Mouse (Mus musculus) spleen, adult 2 months (tissue): ENCODE results near the gene Zfp719. TPM values are rescaled to one million over a fixed set of nuclear protein-coding genes. Genes with fewer than 3 reads are reported as not detected.

Source experiments
- DNase-seq, 2 experiments: peaks; one replicate each; pipeline versions ENCODE4 v3.0.0 to v3.0.0-alpha.2; 2012 to 2021; ENCODE audit warnings: low spot score in 2 of 2, low read depth in 1 of 2
- H3K27ac ChIP-seq: fragments of 200-500 bp; 2 replicates; pipeline ENCODE4 v1.5.1; 2012; ENCODE audit warnings: low read length, inconsistent platforms; ENCODE audit not compliant: insufficient read depth
- H3K27me3 ChIP-seq: fragments of 200-500 bp; 2 replicates; pipeline ENCODE4 v1.6.1; 2012; ENCODE audit warnings: mild to moderate bottlenecking, moderate library complexity, low read length, inconsistent platforms; ENCODE audit not compliant: control insufficient read depth, insufficient read depth
- H3K36me3 ChIP-seq: fragments of 200-500 bp; 2 replicates; pipeline ENCODE4 v1.6.1; 2012; ENCODE audit warnings: mild to moderate bottlenecking, low read length, inconsistent platforms; ENCODE audit not compliant: control insufficient read depth, insufficient read depth
- H3K4me1 ChIP-seq: fragments of 200-500 bp; 2 replicates; pipeline ENCODE4 v1.6.1; 2011; ENCODE audit warnings: inconsistent platforms; ENCODE audit not compliant: control insufficient read depth, insufficient read depth, insufficient read length
- H3K4me3 ChIP-seq: fragments of 200-500 bp; 2 replicates; pipeline ENCODE4 v1.5.1; 2011; ENCODE audit warnings: mild to moderate bottlenecking, inconsistent platforms; ENCODE audit not compliant: insufficient read depth, insufficient read length; ENCODE audit errors: extremely low read depth
- CTCF ChIP-seq: fragments of 200-500 bp; IDR thresholded peaks from 2 replicates; pipeline ENCODE4 v1.5.1; 2011; ENCODE audit warnings: mild to moderate bottlenecking, inconsistent platforms; ENCODE audit not compliant: insufficient read depth, insufficient read length, insufficient replicate concordance; ENCODE audit errors: extremely low read depth
- POLR2A ChIP-seq: fragments of 200-500 bp; IDR thresholded peaks from 2 replicates; pipeline ENCODE4 v1.6.1; 2011; ENCODE audit warnings: low read depth, low read length, inconsistent platforms
- WGBS: fragments of 180-500 bp; shearing (Covaris S2); methylation state at CpG from one replicate; pipeline ENCODE4 v1.1.7; 2018; 5-methylcytosine and 5-hydroxymethylcytosine counted together
- polyA plus RNA-seq: library from polyadenylated mRNA; depleted of rRNA; stranded (reverse); fragments of >200 nt; gene quantifications from 2 replicates; pipeline ENCODE4 v1.2.3, GENCODE M21; 2012

The Zfp719 gene
- polyA plus RNA-seq, 1 experiment: 0.78 TPM

GRCm38 (mm10) chr7:43547666-43548065, 31.7 kb upstream of the Zfp719 start:
- no peak overlapping the region for H3K4me3 ChIP-seq
- no peak overlapping the region for H3K27ac ChIP-seq
- no peaks in the 10 kb centered on the region for H3K36me3 ChIP-seq
- no peaks in the 10 kb centered on the region; the same call in 1 of the 2 replicates for H3K4me1 ChIP-seq
- WGBS: 68% methylated on average over 5 of the region's 5 CpGs
- no peak for TF ChIP-seq POLR2A
- no peak for TF ChIP-seq CTCF
- H3K27me3 ChIP-seq: no peaks in the 10 kb centered on the region
- DNase-seq: no peak

DNA sequence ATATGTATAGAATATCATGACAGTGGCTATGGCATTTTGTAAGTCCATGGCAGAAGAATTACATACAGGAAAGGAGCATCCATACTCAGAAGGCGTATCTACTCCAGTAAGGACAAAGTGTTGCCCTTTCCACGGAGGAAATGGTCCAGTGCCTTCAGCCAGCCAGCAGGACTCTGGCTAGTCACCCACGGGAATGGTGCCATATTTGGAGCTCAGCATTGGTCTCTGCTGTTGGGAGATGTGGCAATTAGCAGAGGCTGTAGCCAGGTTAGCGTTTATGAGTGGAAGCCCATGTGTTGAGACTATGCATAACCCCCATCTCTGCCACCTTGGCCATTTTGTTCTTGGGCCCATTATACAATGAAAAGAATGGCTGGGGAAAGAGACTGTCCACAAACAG, 31.2 kb upstream of the Zfp719 start:
- Histone ChIP-seq H3K4me1 (no peaks in the 10 kb centered on the region; the same call in 1 of the 2 replicates), H3K27ac (no peak overlapping the region), H3K36me3 (no peaks in the 10 kb centered on the region), H3K27me3 (no peaks in the 10 kb centered on the region), H3K4me3 (no peak overlapping the region)
- 89% methylated on average over 4 of the region's 4 CpGs for WGBS
- DNase-seq: no peak
- TF ChIP-seq POLR2A: no peak
- no peak for TF ChIP-seq CTCF

DNA sequence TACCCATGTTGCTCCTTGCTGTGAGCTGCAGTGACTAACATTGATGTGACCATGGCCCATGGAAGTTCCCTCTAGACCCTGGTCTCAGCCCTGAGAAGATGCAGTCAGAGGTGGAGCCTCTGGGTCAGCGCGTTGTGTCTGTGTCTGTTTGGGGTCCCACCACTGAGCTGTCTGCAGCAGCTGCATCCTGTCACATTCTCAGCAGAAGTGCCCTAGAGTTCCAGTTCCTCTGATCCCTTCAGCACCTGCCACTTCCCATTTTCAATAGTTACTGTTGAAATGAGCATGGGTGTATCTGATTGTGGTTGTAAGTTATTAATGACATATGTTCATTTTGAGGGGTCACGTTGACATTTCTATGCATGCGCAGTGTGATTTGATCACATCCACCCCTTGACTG, 26.3 kb upstream of the Zfp719 start:
- TF ChIP-seq CTCF (no peak), POLR2A (no peak)
- DNase-seq: peak; percentile 11 to 24
- Histone ChIP-seq H3K27ac (no peak overlapping the region), H3K27me3 (no peaks in the 10 kb centered on the region), H3K36me3 (no peaks in the 10 kb centered on the region), H3K4me1 (no peaks in the 10 kb centered on the region), H3K4me3 (no peak overlapping the region)
- WGBS: 3% methylated on average over 4 of the region's 4 CpGs

DNA sequence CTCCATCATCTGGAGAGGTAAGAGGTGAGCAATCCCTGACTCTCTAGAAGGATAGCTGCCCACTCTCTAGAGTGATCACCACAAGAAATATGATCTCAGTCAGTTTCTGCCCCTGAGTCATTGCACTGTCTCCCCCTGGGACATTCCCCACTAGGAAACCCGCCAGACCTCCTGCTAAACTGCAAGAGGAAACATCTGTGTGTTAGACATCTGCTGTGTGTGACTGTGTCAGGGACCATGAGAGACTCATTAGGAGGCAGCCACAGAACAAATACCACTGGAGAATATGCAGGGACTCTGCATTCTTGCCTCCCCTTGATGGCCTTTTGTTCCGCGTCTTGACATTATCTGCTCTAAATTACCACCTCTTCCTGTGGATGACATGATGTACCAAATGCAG, 24.9 kb upstream of the Zfp719 start:
- TF ChIP-seq CTCF (no peak), POLR2A (no peak)
- H3K36me3 ChIP-seq: no peaks in the 10 kb centered on the region
- no peaks in the 10 kb centered on the region for H3K4me1 ChIP-seq
- DNase-seq: no peak
- no peak overlapping the region for H3K4me3 ChIP-seq
- 11% methylated on average over 3 of the region's 3 CpGs for WGBS
- H3K27ac ChIP-seq: no peak overlapping the region
- H3K27me3 ChIP-seq: no peaks in the 10 kb centered on the region

DNA sequence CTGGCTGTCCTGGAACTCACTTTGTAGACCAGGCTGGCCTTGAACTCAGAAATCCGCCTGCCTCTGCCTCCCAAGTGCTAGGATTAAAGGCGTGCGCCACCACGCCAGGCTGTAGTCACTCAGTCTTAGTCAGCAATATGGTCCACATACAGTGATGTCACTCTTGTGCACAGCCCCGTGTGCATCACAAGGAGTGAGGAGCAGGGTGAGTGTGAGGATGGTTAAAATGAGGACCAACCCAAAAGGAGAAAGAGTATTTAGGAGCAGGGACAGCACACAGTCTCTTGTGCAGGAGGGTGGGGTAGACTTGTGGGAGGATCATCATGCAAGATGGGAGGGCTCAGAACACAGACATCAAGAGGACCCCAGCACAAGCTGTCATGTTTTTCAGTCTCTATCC, 24.1 kb upstream of the Zfp719 start:
- no peak for TF ChIP-seq POLR2A
- TF ChIP-seq CTCF: no peak
- no peaks in the 10 kb centered on the region for H3K36me3 ChIP-seq
- no peak overlapping the region for H3K4me3 ChIP-seq
- no peak overlapping the region for H3K27ac ChIP-seq
- no peaks in the 10 kb centered on the region for H3K27me3 ChIP-seq
- H3K4me1 ChIP-seq: no peaks in the 10 kb centered on the region
- WGBS: 80% methylated on average over 5 of the region's 5 CpGs
- DNase-seq: no peak

DNA sequence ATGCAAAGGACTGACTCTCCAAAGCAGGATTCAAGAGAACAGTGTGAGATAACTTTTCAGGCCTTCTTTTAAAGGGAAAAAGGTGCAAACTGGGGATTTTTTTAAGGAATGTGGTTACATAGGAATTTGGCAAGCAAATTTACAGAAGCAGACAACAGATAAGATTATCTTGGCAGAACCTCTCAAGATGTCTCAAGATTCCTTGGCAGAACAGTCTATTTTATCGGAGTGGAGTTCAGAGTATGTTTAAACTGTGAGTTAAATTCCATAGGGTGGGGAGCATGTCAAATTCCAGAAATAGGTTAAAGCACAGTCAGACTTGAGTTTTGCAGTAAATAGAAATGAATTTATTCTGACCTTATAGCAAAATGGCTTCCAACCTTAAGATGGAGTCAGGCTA, 22.5 kb upstream of the Zfp719 start:
- no peak overlapping the region for H3K27ac ChIP-seq
- DNase-seq: no peak
- no peaks in the 10 kb centered on the region for H3K27me3 ChIP-seq
- WGBS: 84% methylated on average over 1 of the region's 1 CpGs
- TF ChIP-seq POLR2A: no peak
- H3K4me3 ChIP-seq: no peak overlapping the region
- no peaks in the 10 kb centered on the region for H3K4me1 ChIP-seq
- H3K36me3 ChIP-seq: no peaks in the 10 kb centered on the region

DNA sequence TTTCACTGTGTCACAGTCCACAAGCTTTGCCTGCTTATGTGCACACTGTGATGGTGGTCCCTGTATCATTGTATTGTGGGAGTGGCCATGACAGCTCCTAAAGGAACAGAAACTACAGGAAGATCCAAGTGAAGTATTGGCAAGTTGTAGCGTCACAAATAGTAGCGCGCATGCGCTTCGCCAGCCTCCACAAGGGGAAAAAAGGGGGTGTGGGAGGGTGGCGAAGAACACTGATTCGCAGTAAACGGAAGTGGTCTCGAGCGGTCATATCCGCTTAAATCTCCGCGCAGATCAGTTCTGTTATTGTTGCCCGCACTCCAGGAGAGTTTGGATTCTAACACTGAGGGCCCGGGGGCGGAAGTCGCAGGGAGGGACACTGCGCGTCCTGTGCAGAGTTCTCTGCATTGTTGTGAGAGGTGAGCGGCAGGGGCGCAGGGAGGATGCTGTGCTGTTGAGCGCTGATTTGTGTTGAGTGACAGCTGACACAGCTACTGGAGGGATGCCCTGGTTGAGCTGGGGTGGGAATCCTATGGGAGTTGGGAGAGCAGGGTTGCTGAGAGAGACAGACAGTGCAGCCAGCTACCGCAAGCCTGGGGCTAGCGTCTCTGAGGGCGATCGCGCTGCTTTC, 17.3 kb upstream of the Zfp719 start, which contains the start of gene Zfp658:
Gene Zfp658 (plus strand): TSS at position 251 of the 628 bp plus-strand sequence.
- Histone ChIP-seq H3K27ac (peak within 1 kb of the TSS; percentile 76), H3K36me3 (0 out of 2 replicates have a peak, but pooled peaks cover 4% of the 10 kb centered on the region)

More for the DNA sequence above, 17.3 kb upstream of the Zfp719 start, which contains the start of gene Zfp658:
- peak within 1 kb of the TSS; percentile 58 for H3K4me3 ChIP-seq
- under 1% methylated on average over 27 of the region's 27 CpGs for WGBS
- H3K27me3 ChIP-seq: no peaks in the 10 kb centered on the region
- TF ChIP-seq CTCF (no peak), POLR2A (peak; percentile 1; the same call in 1 of the 2 replicates)
- H3K4me1 ChIP-seq: peaks cover 7% of the 10 kb centered on the region; the same call in 1 of the 2 replicates
- peak; percentile 71 to 85 for DNase-seq
